ENCODE assay signal across 8 mouse cellular contexts in the genomic region with DNA sequence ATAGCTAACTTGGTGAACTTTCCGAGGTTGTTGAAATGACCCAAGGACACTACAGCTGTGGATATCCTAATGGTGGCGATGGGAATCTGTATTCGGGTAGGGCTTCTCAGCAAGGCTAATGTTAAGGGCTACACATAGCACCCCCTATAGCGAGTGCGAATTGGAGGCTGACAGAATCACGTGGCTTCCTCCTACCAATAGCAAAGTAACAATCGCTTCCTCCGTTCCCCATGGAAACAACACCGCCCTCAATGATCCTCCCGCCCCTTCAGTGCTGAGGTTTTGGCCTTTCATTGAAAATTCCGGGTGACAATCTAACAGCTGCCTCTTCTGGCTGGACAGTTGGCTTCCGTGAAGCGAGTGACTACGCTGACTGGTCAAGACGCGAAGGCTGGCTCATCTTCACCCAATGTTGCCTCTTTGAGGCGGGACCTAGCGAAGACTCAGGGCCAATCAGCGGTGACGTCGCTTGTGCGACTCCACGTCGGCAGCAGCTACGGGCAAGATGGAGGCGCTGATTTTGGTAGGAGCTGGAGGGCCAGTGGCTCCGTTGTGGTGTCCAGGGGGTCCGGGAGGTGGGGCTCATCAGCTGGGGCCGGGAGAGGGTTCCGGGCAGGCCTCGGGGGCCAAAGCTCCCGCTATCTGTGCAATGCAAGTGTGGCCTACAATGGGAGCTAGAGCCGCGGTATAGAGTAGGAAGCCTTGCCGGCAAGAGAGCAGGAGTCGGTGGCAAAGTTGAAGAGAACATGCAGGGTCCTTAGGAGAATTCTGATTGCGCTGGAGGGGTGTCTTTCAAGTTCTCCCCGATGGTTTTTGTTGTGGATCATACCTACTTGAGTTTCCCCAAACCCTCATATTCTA. TPM values are rescaled to one million over a fixed set of nuclear protein-coding genes. Genes with fewer than 3 reads are reported as not detected.
A peak's percentile ranks its signal among the peaks of the same experiment; 100 is the strongest.
DNase-seq lines count a peak whose midpoint lies in the region; ATAC-seq lines count a peak whose summit lies in the region.

Gene Copz1 (plus strand): TSS at position 296 of the 861 bp plus-strand sequence.

- H3K9ac ChIP-seq in heart, embryonic 14.5 days (ENCODE audit: low read length) = peak within 1 kb of the TSS; percentile 86
- H3K9ac ChIP-seq in liver, embryonic 13.5 days = peak within 1 kb of the TSS; percentile 87
- H3K9ac ChIP-seq in stomach, embryonic 16.5 days (ENCODE audit: low read length) = peak within 1 kb of the TSS; percentile 91

- ATAC-seq in CD4-positive, CD25-positive, alpha-beta regulatory T cell, adult 4 months = peak; percentile 98
- ATAC-seq in heart, embryonic 14.5 days (ENCODE audit: insufficient number of reproducible peaks, insufficient read depth, low FRiP score, low read depth) = peak; percentile 97
- peak; percentile 97 for ATAC-seq in liver, embryonic 13.5 days (ENCODE audit: low read depth)
- peak; percentile 98 for ATAC-seq in stomach, embryonic 16.5 days (ENCODE audit: insufficient read depth, low FRiP score)

- H3K36me3 ChIP-seq in heart, embryonic 14.5 days (ENCODE audit: control insufficient read depth, insufficient read depth, low read length) = 0 out of 2 replicates have a peak, but pooled peaks cover 6% of the 10 kb centered on the region
- H3K36me3 ChIP-seq in liver, embryonic 13.5 days = peaks cover 14% of the 10 kb centered on the region
- H3K36me3 ChIP-seq in stomach, embryonic 16.5 days (ENCODE audit: control insufficient read depth, insufficient read depth, low read length) = no peaks in the 10 kb centered on the region

- H3K9me3 ChIP-seq in heart, embryonic 14.5 days (ENCODE audit: control insufficient read depth, low read length) = no peaks in the 10 kb centered on the region
- H3K9me3 ChIP-seq in liver, embryonic 13.5 days (replicated peaks) = no peaks in the 10 kb centered on the region
- no peaks in the 10 kb centered on the region for H3K9me3 ChIP-seq in stomach, embryonic 16.5 days (replicated peaks; ENCODE audit: control insufficient read depth, low read length)

- H3K4me3 ChIP-seq in heart, embryonic 14.5 days (ENCODE audit: control insufficient read depth in 1 of 2, insufficient read depth in 1 of 2, low read depth in 1 of 2, low read length in 2 of 2) = peak within 1 kb of the TSS; percentile 79 to 87
- peak within 1 kb of the TSS; percentile 82 for H3K4me3 ChIP-seq in liver, embryonic 13.5 days (replicated peaks)
- peak within 1 kb of the TSS; percentile 82 for H3K4me3 ChIP-seq in stomach, embryonic 16.5 days (replicated peaks; ENCODE audit: low read length)

- peaks cover 0 to 15% of the 10 kb centered on the region in 2 experiments; a peak in 3 of 4 replicates for H3K4me1 ChIP-seq in heart, embryonic 14.5 days (ENCODE audit: control insufficient read depth in 2 of 2, insufficient read depth in 2 of 2, low read length in 2 of 2)
- peaks cover 64% of the 10 kb centered on the region for H3K4me1 ChIP-seq in liver, embryonic 13.5 days (replicated peaks)
- peaks cover 10% of the 10 kb centered on the region; the same call in 1 of the 2 replicates for H3K4me1 ChIP-seq in stomach, embryonic 16.5 days (ENCODE audit: control insufficient read depth, insufficient read depth, low read length)

- under 1% methylated on average over 38 of the region's 38 CpGs for WGBS in heart, embryonic 14.5 days
- 0% methylated on average over 38 of the region's 38 CpGs for WGBS in liver, embryonic 13.5 days (ENCODE audit: insufficient replicate concordance)
- WGBS in stomach, embryonic 16.5 days = under 1% methylated on average over 38 of the region's 38 CpGs

- peak within 1 kb of the TSS; percentile 77 for H3K4me2 ChIP-seq in heart, embryonic 14.5 days (ENCODE audit: low read length)
- peak within 1 kb of the TSS; percentile 76 for H3K4me2 ChIP-seq in liver, embryonic 13.5 days
- H3K4me2 ChIP-seq in stomach, embryonic 16.5 days (ENCODE audit: low read depth, low read length) = peak within 1 kb of the TSS; percentile 68

- H3K27me3 ChIP-seq in heart, embryonic 14.5 days (ENCODE audit: control insufficient read depth, insufficient read depth, low read length) = no peaks in the 10 kb centered on the region
- H3K27me3 ChIP-seq in liver, embryonic 13.5 days = no peaks in the 10 kb centered on the region
- H3K27me3 ChIP-seq in stomach, embryonic 16.5 days (ENCODE audit: control insufficient read depth, insufficient read depth, low read length) = no peaks in the 10 kb centered on the region

- DNase-seq in c-Kit-negative CD71-positive TER-119-positive erythroid progenitor cells, embryonic 14.5 days (ENCODE audit: low read depth, low spot score) = peak; percentile 96
- DNase-seq in fibroblast of lung, adult 2 months (ENCODE audit: low read depth) = peak; percentile 100
- peak; percentile 98 for DNase-seq in kidney, postnatal 14 days
- peak; percentile 97 for DNase-seq in liver, embryonic 13.5 days
- DNase-seq in neural tube, embryonic 10.5 days (ENCODE audit: extremely low spot score, low spot score) = peak; percentile 89

- peak within 1 kb of the TSS; percentile 3 to 68; a peak in 3 of 4 replicates for H3K27ac ChIP-seq in heart, embryonic 14.5 days (replicated peaks in 1 of 2; ENCODE audit: control insufficient read depth in 1 of 2, insufficient read depth in 1 of 2, low read depth in 2 of 2, low read length in 2 of 2)
- H3K27ac ChIP-seq in liver, embryonic 13.5 days = peak within 1 kb of the TSS; percentile 85
- H3K27ac ChIP-seq in stomach, embryonic 16.5 days (ENCODE audit: low read length) = peak within 1 kb of the TSS; percentile 62

RNA-seq across cellular contexts. Expression of gene Copz1, which starts in this region (rescaled TPM):
- 100 to 1,000 TPM; 213 to 244 TPM for polyA plus RNA-seq in CD4-positive, CD25-positive, alpha-beta regulatory T cell, adult 4 months (2017; shearing (Covaris generic))
- polyA plus RNA-seq in heart, embryonic 14.5 days (2014; fragmentation: Nextera tagmentation; extraction: Ambion mirVana) = 163 and 172 TPM in 2 replicates
- polyA plus RNA-seq in liver, embryonic 13.5 days (2015; fragmentation: Nextera tagmentation; extraction: Ambion mirVana) = 213 and 240 TPM in 2 replicates
- polyA plus RNA-seq in stomach, embryonic 16.5 days (2015; fragmentation: Nextera tagmentation; extraction: Ambion mirVana) = 265 and 272 TPM in 2 replicates

Comparison
In these comparisons a context has a peak if more than half of its experiments do, and no peak if none do; other contexts are left out.
1. Peak in every context shown above with its lines: DNase-seq, ATAC-seq, H3K4me3 ChIP-seq and H3K27ac ChIP-seq.